Mouse (Mus musculus) telencephalon, adult 2 months (tissue): ENCODE data around the gene Iqcj.

Experiments
- DNase-seq: peaks from one replicate; pipeline ENCODE4 v3.0.0-alpha.2; 2011; ENCODE audit warnings: low read depth, low spot score

Gene Iqcj

DNA sequence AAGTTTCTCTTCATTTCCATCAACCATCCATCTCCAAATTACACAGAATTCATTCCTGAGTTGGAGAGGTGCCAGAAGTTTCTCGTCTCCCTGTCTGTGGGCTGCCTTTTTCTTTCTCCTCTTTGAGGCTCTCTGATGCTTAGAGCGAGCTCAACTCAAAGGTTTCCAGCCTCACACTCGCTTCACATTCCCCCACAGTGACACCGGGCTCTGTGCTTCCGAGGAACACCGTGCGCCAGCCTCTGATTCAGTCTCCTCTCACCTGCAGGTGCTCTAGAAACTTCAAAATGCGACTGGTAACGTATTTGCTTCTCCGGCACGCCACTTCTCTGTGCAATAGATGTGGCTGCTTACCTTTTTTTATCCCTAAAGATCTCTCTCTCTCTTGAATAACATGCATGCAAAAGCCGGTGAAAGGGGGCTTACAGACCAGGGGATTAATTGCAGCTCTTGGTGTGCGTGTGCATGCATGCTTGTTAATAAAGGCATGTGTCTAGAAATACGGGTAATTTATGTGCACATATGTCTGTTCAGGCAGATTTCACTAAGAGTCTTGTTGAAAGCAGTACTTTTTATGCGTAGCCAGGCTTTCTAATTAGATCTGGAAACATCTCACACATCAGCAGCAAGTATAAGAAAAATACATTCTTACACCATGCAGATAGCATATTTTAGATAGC lies at the start of gene Iqcj, which contains the start of gene Iqschfp:
TSS of gene Iqcj (plus strand) at position 195 of the 680 bp plus-strand sequence.
TSS of gene Iqschfp (plus strand) at position 207 of the 680 bp plus-strand sequence.
- DNase-seq: no peak

DNA sequence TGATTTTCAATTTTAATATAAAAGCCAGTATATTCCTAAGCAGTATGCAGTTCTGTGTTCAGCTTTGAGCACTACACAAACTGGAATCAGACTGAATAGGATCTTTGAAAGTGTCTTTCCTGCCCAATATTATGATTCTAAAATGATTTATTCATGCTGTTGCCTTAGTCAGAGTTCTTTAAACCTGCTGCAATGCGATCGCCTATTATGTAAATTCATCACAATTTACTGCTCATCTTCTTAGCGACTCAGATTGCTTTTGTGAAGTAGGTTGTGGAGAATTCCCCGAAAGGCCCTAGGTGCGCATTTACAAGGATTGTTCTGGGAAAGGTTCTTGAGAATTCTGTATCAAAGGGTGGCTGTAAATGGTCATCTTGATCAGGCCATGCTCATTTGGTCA lies 39.6 kb upstream of the Iqcj start:
- DNase-seq: no peak

DNA sequence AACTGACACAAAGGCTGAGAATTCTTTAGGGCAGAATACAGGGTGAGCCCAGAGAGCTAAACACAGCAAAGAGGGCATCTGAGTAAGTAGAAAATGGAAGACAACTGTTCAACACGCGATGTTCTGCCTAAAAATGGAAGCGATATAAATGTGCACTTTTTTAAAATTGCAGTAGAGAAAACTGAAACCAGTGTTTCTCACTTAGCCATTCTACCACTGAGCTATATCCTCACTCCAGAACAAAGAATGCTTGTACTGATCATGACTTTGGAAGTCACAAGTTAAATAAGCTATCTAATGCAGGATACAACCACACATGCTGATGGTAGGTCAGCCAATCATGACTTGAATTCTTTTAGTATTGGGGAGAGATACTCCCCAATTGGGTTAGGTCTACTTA lies 30.5 kb upstream of the Iqcj start:
- no peak for DNase-seq

GRCm38 (mm10) chr3:67867420-67868065 lies 24.5 kb upstream of the Iqcj start:
- DNase-seq: no peak

DNA sequence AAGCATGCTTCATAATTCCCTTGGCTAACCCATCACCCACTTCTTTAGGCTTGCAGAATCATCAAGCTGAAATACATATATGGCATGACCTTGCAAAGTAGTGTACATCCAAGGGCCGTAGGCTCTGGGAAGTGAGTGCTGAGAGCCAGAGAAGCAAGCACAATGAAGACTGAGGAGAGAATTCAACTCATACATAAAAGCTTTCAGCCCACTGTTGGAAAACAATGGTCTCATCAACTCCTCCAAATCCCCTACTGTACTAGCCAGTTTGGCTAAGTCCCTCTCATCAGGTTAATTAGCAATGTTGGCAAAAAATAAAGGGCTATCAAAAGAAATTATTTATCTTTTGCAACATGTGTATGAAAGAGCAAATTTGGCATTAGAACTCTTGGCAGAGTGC lies 22.6 kb upstream of the Iqcj start:
- no peak for DNase-seq

DNA sequence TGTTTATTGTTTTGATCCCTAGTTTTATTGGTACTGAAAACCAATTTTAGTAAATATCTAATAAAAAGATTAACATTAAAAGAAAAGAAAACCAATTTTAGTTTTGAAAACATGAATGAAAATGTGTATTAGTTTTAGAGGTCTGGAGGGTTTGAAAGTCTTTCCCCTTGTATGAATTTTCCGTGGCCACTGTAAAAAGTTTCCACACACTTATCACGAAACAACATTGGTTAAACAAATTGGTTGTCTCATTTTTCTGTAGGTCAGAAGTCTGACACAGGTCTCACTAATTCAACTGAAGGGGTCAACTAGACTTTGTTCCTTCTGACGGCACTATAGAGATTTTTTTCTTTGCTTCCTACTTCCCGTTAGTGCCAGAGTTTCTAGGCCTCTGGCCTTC lies 14.8 kb upstream of the Iqcj start:
- no peak for DNase-seq

DNA sequence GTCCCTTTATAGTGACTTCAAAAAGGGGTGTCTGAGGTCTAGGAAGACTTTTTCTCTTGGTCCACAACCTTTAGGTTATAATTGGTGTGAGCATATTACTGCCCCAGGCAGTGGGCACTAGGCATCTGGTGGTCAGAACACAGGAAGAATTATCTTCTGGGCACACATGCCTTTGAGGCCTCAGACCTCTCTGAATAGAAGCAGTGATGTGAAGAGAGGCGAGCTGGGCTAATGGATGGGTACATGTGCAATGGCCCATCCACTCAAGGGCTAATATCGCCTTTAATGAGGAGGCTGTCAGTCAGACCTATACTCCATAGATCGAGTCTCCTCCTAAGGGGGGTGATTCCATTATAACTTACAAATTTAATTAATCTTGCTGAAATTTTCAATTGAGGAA lies 7.7 kb upstream of the Iqcj start:
- no peak for DNase-seq

DNA sequence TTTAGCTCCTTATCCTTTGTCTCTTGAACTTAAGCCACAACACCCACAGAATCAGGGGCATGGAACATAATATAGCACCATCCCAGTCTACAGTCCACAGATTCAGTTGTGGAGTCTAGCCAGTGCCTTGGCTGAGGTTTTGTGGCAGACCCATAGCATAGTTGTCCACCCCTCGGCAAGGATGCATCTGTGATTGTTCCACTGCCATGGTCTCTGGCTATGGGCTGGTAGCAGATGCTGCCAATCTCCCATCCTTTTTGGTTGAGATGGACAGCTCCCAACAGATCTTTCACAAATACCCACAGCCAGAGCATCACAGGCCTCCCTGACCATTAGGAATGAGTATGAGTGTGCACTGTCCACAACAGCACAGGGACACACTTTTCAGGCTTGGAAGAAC lies 5.8 kb upstream of the Iqcj start:
- no peak for DNase-seq

DNA sequence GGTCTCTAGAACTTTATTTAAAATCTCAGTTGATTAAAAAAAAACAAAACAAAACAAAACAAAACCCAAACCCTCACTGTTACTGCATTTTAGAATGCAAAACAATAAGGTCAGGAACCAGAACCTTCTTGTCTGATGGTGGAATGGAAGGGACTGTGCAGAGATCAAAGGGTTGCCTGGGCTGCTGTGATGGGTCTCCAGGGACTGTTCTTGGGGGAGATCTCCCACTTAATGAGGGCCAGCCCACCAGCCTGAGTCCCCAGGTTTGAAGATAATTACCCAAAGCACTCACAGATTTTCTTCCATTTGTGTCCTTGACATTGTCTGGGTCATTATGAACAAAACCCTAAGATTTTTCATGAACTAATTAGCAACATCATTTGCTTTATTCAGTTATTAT lies 4.8 kb upstream of the Iqcj start:
- DNase-seq: no peak

- no peak for DNase-seq
Observed at GRCm38 (mm10) chr3:67892768-67893167, 748 bp downstream of the Iqcj start.

GRCm38 (mm10) chr3:67902517-67902916 lies 10.5 kb downstream of the Iqcj start:
- DNase-seq: no peak

DNA sequence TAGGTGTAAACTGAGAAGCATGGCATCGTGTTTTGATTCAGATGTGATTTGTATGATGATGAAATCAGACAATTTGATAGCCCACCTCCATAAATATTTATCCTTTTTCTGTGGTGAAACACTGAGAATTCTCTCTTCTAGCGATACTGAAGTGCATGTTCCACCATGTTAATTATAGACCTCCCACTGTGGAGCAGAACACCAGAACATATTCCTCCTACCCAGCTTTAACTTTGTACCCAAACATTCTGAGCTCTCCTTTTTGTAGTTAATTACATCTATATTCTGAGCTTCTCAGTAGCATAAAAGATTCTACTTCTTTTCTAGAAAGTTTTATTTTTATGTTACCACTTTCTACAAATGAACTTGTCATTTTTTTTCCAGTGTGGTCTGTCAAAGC lies 16.6 kb downstream of the Iqcj start:
- DNase-seq: peak; percentile 68

GRCm38 (mm10) chr3:67918098-67918497 lies 26.1 kb downstream of the Iqcj start:
- DNase-seq: no peak

GRCm38 (mm10) chr3:67918634-67919259 lies 26.7 kb downstream of the Iqcj start:
- DNase-seq: no peak

DNA sequence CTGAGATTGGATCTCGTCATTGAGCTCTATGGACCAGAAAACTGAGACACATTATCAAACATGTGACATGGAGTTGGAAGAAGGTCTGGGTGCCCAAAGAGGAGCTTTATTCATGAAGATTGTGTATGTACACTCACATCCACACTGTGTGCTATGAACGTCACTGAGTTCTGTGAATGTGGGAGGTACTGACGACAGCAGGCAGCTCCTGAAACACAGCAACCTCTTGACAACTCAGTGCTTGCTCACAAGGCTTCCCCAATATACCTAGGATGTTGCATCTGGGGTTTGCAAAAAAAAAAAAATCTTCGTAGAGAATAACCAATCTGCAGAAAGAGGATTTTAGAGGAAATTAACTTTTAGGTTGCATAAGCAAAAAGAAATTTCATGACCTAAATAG lies 31.1 kb downstream of the Iqcj start:
- peak; percentile 41 for DNase-seq

- DNase-seq: no peak
Observed at GRCm38 (mm10) chr3:67925453-67925852, 33.4 kb downstream of the Iqcj start.

GRCm38 (mm10) chr3:67930424-67931133 lies 38.6 kb downstream of the Iqcj start:
- DNase-seq: no peak

GRCm38 (mm10) chr3:67931181-67931580 lies 39.2 kb downstream of the Iqcj start:
- no peak for DNase-seq

DNA sequence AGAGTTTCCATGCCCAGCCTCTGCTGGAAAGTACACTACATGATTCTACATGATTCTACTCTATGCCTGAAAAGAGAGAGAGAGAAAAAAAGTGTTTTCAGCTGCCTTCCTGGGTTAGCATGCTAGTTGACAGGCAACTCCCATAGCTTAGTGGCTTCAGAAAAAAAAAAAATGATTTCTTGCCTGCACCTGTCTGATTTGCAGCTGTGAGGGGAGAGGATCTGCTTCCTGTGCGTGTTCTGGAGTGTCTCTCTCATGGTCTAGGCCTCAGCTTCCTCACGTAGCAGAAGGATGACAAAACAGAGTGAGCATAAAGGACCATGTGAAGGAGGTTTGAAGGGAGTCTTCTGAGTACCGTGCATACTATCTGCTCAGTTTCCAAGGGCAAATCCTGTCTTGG lies 39.9 kb downstream of the Iqcj start:
- no peak for DNase-seq

- no peak for DNase-seq
Observed at GRCm38 (mm10) chr3:67935829-67936228, 43.8 kb downstream of the Iqcj start.

GRCm38 (mm10) chr3:67947000-67947399 lies 55.0 kb downstream of the Iqcj start:
- DNase-seq: no peak

DNA sequence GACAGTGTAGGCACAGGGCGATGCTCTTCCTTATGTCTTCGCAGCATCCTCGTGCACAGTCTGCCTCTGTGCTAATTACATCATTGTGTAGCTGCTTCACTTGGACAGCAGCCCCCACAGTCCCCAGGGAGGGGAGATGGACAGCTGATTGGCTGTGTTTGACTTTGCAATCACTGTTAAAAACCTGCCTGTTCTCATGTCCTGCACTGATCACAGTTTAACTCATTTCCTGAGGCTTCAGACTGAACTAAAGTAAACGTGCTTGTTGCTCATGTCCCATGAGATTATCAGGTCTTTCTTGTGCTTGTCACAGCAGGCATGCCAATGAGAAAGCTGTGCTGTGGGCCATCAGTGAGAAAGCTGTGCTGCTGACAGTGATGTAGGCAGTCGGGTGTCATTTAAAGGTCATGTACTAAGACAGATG lies 60.5 kb downstream of the Iqcj start:
- DNase-seq: no peak
